Mouse (Mus musculus) frontal cortex, postnatal 25 days (tissue): ENCODE measurements around the gene Kdelc2.

ENCODE experiments used
- DNase-seq, 2 experiments: peaks; one replicate each; pipeline ENCODE4 v3.0.0; 2022; ENCODE audit warnings: low spot score in 2 of 2

Gene Kdelc2

GRCm38 (mm10) chr9:53383951-53384866, at the start of gene Kdelc2:
Gene Kdelc2, plus strand, starts transcription at chr9:53384025.
- peak; percentile 48 to 55 for DNase-seq

GRCm38 (mm10) chr9:53335131-53335530, 48.7 kb upstream of the Kdelc2 start:
- DNase-seq, result no peak

DNA sequence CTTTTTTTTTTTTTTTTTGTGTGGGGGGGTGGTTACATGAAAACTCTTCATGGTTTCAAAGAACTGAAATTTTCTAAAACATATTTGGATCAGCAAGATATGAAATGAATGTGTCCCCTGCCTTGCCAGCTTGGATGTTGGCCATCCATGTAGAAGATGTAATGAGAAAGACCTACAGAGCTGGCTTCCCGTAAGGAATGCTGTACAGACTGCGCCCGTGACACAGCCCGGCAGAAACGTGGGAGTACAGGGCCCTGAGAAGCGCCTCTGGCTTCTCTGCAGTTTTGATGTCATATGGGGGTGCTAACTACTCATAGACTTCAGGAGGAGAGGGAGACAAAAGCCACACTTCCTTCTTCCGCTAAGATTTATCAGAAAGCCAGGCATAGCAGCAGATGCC, 44.2 kb upstream of the Kdelc2 start:
- no peak for DNase-seq

DNA sequence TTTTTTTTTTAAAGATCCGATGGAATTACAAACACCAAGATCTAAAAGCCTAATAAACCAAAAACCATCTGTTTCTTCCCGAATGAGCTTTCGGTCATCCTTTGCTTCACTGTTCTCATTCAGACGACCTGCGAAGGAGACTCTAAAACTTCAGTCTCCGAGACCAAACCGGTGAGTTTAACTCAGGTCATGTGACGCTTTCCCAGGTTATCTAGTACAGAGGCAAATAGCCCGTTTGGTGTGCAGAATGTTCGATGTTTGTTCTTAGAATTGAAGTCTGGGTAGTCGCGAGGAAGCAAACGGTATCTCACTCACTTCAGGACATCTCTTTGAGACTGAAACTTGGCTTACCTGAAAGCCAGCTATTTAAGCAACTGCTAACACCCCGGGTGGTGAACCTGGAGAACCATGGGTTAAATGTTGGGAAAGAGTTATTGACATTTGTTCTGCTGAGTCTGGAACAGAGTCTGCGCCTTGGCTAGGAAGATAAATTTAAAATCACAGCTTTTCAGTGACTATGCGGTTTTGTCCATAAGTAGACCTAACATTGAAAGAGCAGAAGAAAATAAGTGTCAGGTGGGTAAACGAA, 43.4 kb upstream of the Kdelc2 start:
- no peak for DNase-seq

GRCm38 (mm10) chr9:53340969-53341368, 42.9 kb upstream of the Kdelc2 start:
- peak in 1 of 2 experiments; percentile 12 for DNase-seq

DNA sequence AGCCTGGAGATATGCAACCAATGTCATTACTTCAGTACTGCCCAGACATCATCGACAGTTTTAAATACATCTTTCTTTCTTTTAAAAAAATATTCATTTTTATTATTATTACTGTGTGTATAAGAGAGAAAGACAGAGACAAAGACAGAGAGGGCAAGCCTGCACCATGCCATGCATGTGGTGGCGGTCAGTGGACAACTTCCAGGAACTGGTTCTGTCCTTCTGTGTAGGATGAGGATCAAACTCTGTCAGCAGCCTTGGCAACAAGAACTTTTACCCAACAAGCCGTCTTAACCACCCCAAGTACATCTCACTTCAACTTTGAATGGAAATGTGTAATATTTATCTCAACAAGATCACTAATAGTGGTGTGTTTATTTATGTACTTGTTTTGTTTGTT, 41.8 kb upstream of the Kdelc2 start:
- DNase-seq, result no peak

GRCm38 (mm10) chr9:53344646-53345432, 39.0 kb upstream of the Kdelc2 start:
- DNase-seq, result no peak

DNA sequence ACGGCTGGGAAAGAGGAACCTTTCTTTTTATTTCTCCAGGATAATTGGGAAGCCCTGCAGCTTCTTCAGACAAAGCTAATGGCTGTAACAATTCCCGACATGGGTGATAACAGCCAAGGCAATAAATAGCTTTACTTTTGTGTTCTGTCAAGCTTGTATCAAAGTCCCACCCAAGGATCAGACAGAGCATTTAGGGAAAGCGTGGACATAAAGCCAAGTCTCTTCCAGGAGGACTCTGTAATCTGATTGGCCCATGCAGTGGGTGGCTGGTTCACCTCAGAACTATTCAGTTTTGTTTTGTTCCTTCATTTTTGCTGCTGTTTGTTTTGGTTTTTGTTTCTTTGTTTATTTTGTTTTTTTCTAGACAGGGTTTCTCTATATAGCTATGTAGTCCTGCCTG, 38.1 kb upstream of the Kdelc2 start:
- no peak for DNase-seq

DNA sequence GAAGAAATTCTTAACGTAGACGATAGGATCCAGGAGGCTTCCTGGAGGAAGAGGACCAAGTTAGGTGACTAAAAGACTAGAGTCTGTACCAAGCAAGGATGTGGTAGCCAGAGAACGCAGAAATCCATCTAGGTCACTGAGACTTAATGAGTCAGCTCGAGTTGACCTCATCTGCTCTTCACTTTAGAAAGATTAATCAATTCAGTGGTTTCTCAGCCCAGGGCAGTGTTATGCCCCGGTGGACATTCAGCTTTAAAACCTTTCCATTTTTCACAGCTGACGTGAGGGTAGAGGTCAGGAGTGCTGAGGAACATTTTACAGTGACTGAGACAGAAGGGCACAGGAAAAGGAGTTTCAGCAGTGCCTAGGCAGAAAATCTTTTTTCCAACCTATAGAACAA, 37.4 kb upstream of the Kdelc2 start:
- DNase-seq, result no peak

GRCm38 (mm10) chr9:53349211-53349610, 34.6 kb upstream of the Kdelc2 start:
- no peak for DNase-seq

- DNase-seq, result no peak
These were observed 33.5 kb upstream of the Kdelc2 start for GRCm38 (mm10) chr9:53350331-53350730.

DNA sequence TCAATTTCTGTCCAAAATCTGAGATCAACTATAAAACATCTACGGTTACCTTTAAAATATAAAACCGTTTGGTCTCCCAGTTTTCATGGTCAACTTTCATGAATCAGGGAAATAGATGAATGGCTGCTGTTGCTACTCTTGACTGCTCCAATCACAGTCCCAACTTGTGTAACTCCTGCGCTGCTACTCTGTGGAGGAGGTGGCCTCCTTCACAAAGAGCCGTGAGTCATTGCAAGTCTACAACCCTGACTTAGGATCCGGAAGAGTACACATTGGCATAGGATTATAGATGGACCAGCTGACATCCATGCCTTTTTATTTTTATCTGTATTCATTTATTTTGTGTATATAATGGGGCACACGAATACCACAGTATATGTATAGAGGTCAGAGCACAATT, 31.9 kb upstream of the Kdelc2 start:
- no peak for DNase-seq

DNA sequence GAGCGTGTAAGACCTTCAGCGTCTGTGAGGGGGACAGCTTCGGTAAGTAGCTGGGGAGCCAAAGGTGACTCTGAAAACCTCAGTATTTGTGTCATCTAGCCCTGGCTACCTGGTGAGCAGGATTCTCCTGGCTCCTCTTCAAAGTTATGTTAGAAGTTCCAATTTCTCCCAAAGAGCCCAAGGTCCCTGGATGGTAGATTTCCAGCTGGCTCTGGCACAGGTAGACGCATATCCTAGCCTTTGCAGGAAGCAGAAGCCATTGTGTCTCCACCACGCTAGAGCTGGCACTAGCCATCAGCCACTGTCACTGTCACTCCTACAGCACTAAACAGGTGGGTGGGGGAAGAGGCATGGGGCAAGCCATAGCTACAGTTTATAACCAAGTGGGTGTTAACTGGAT, 30.7 kb upstream of the Kdelc2 start:
- DNase-seq, result no peak

DNA sequence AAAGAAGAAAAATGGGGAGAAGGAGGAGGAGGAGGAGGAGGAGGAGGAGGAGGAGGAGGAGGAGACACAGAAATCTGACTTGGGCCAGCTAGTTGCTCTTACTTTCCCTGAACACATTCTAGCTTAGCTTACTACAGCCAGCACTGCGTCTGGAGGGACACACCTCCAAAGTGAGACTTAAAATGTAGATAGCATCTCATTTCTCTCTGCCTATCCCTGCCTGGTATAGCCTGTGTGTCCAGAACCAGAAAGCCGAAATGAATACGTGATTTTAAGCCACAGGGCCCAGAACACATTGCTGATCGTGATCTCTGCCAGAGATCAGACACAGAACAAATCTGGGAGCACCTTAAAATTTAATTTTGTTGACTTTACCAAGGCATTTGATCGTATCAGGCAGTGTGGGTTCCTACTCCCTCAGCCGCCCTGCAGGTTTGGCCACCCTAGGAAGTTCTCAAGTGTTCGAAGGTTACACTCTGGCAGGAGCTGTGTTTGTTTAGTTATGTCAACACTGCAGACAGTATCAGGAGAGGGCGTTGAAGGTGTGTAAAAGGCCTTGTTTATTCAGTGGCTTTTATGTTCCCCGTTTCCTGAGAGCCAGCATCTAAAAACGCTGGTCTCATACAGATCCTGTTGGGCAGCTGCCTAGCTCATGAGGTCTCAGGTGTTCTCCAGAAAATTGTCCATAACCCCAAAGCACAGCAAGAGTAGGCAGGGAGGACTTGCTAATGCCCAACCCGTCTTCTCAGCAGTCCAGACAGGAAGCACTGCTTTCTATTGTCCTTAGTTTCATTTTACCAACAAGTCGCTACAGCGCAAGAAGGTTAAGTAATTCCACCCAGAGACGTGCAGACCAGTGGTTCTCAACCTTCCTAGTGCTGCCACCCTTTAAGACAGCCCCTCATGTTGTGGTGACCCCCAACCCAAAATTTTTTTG, 27.3 kb upstream of the Kdelc2 start:
- DNase-seq, result no peak

- DNase-seq, result no peak
These were observed 12.5 kb upstream of the Kdelc2 start for GRCm38 (mm10) chr9:53371339-53371738.

GRCm38 (mm10) chr9:53375907-53376306, 7.9 kb upstream of the Kdelc2 start:
- no peak for DNase-seq

- no peak for DNase-seq
These were observed 7.0 kb upstream of the Kdelc2 start for GRCm38 (mm10) chr9:53376820-53377219.

DNA sequence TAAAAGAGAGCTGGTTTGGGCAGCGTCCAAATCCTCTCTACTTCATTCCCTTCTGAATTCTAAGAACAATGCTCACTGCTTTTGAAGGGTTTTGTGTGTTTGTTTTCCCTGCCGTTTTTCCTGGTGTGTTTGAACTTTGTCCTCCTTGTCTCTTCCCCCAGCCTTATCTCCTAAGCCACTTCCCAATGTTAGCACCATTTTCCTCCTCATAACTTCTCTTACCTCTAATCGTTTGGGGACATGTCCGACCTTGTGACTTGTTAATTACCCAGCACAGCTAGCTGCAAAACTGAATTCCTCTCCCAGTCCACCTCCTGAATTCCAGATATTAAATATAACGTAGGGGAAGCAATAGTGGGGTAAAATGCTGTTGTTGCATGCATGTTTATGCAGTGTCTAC, 6.2 kb upstream of the Kdelc2 start:
- no peak for DNase-seq

DNA sequence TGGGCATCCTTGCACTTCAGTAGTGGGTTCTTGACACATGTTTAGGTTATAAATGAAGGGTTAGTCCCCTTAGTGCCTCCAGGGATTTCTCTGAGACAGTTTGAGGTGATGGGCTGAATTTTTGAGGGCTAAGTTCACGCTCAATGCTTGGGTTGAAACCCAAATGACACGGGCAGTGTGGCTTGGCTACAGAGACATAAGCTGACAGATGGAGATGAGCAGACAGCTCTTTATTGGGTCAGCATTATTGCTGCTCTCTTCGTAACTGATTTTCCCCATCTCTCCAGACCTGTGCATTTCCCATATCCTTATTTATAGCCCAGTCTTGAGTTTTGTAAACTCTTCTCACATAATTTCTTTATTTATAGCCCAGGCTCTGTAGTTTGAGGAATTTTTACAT, 5.7 kb upstream of the Kdelc2 start:
- no peak for DNase-seq

GRCm38 (mm10) chr9:53380595-53380994, 3.2 kb upstream of the Kdelc2 start:
- DNase-seq, result no peak

DNA sequence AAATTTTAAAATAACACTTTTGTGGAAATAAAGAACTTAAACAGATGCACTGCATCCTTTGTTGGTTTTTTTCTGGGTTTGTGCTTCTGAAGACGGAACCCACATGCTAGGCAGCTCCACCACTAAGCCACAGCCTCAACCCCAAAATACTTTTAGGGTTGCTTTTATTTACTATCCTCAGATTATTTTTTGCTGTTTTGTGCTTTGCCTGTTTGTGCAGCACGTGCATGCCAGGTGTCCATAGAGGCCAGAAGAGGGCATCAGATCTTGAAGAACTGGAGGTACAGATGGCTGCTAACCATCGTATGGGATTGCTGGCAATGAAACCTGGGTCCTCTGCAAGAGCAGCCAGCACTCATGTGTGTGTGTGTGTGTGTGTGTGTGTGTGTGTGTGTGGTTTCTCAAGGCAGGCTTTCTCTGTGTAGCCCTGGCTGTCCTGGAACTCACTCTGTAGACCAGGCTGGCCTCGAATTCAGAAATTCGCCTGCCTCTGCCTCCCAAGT, 2.7 kb upstream of the Kdelc2 start:
- DNase-seq, result no peak
